In genomic region chr8:12851241-12851640, GRCm38 (mm10) we compare ENCODE assay signal across 19 mouse cellular contexts. TPM values are rescaled to one million over a fixed set of nuclear protein-coding genes. Genes with fewer than 3 reads are reported as not detected.
DNase-seq lines count a peak whose midpoint lies in the region; ATAC-seq and TF ChIP-seq lines count a peak whose summit lies in the region.
"Had no signal": no experiment of that assay in that cellular context is flagged by ENCODE, and none has a peak within 500 bp of the region (broad histone marks: within the 10 kb centered on the region; RNA-seq: fewer than 3 reads in every experiment).

No protein-coding gene starts in this region.

- peak; percentile 54 for DNase-seq in R1 (ENCODE audit: low read depth, low spot score)
- DNase-seq in stomach, postnatal 0 days (ENCODE audit: low spot score): no peak
- DNase-seq in B cell, adult 2 months: no peak
- DNase-seq in gastrocnemius, postnatal 10 days: no peak
- DNase-seq: adrenal gland, adult 8-10 months; adrenal gland, postnatal 14 days; adrenal gland, postnatal 36 days; cerebellum, adult 11-12 months; cerebellum, adult 2 months; cerebellum, adult 9-10 months; cerebellum, postnatal 10 days; cerebellum, postnatal 25 days; forebrain, postnatal 0 days had no signal

- WGBS in stomach, postnatal 0 days: 68% methylated on average over 10 of the region's 10 CpGs

- no peak for TF ChIP-seq EP300 in stomach, postnatal 0 days (optimal IDR thresholded peaks at IDR 0.05)

- H3K4me3 ChIP-seq in megakaryocyte, embryonic 14.5 days (replicated peaks): peak overlapping the region; percentile 62
- H3K4me3 ChIP-seq in stomach, postnatal 0 days (ENCODE audit: low read depth, low read length): no peak overlapping the region
- H3K4me3 ChIP-seq: embryonic facial prominence, embryonic 10.5 days; embryonic facial prominence, embryonic 12.5 days; forebrain, embryonic 13.5 days; forebrain, embryonic 15.5 days had no signal

- TF ChIP-seq CTCF in stomach, postnatal 0 days (IDR thresholded peaks at IDR 0.05; ENCODE audit: low read depth): no peak

- H3K9me3 ChIP-seq in megakaryocyte, embryonic 14.5 days: no peaks in the 10 kb centered on the region
- H3K9me3 ChIP-seq in stomach, postnatal 0 days (ENCODE audit: control insufficient read depth, low read length): no peaks in the 10 kb centered on the region
- H3K9me3 ChIP-seq: embryonic facial prominence, embryonic 10.5 days; embryonic facial prominence, embryonic 12.5 days; forebrain, embryonic 13.5 days; forebrain, embryonic 15.5 days had no signal

- peaks cover 54% of the 10 kb centered on the region for H3K36me3 ChIP-seq in megakaryocyte, embryonic 14.5 days (replicated peaks; ENCODE audit: low read length)
- peaks cover 11% of the 10 kb centered on the region for H3K36me3 ChIP-seq in stomach, postnatal 0 days (ENCODE audit: control insufficient read depth, insufficient read depth, low read length)

- no peak overlapping the region for H3K27ac ChIP-seq in stomach, postnatal 0 days (replicated peaks)
- H3K27ac ChIP-seq: embryonic facial prominence, embryonic 10.5 days; embryonic facial prominence, embryonic 12.5 days; forebrain, embryonic 13.5 days; forebrain, embryonic 15.5 days had no signal

- peaks cover 9% of the 10 kb centered on the region for H3K27me3 ChIP-seq in megakaryocyte, embryonic 14.5 days (replicated peaks)
- H3K27me3 ChIP-seq in stomach, postnatal 0 days (ENCODE audit: control insufficient read depth, insufficient read depth, low read length): no peaks in the 10 kb centered on the region
- H3K27me3 ChIP-seq: embryonic facial prominence, embryonic 12.5 days; forebrain, embryonic 13.5 days; forebrain, embryonic 15.5 days had no signal

- H3K9ac ChIP-seq in stomach, postnatal 0 days (ENCODE audit: low read length): no peak overlapping the region
- H3K9ac ChIP-seq: embryonic facial prominence, embryonic 12.5 days; forebrain, embryonic 13.5 days; forebrain, embryonic 15.5 days; forebrain, postnatal 0 days had no signal

- H3K4me2 ChIP-seq in stomach, postnatal 0 days (replicated peaks; ENCODE audit: low read depth): no peak overlapping the region
- H3K4me2 ChIP-seq: embryonic facial prominence, embryonic 12.5 days; forebrain, embryonic 13.5 days; forebrain, embryonic 15.5 days had no signal

- no peak for ATAC-seq in megakaryocyte, adult 5-6 weeks (ENCODE audit: poor library complexity, severe bottlenecking)
- ATAC-seq in stomach, postnatal 0 days (ENCODE audit: low FRiP score, low TSS enrichment): peak; percentile 38; the same call in 1 of the 2 replicates
- ATAC-seq: forebrain, embryonic 13.5 days; forebrain, embryonic 15.5 days; forebrain, postnatal 0 days had no signal

- H3K4me1 ChIP-seq in megakaryocyte, embryonic 14.5 days: peaks cover 72% of the 10 kb centered on the region
- H3K4me1 ChIP-seq in stomach, postnatal 0 days (replicated peaks; ENCODE audit: control insufficient read depth, insufficient read depth): no peaks in the 10 kb centered on the region
- H3K4me1 ChIP-seq: embryonic facial prominence, embryonic 10.5 days; embryonic facial prominence, embryonic 12.5 days; forebrain, embryonic 13.5 days; forebrain, embryonic 15.5 days had no signal

RNA-seq across cellular contexts. Expression of gene Mcf2l, which starts 22.4 kb away (rescaled TPM):
- polyA plus RNA-seq in megakaryocyte, embryonic 14.5 days (2012; ENCODE audit: insufficient read depth, low replicate concordance): 57.1 and 57.7 TPM in 2 replicates
- total RNA-seq in megakaryocyte, adult 5-6 weeks (2015): 7.2 and 10.1 TPM in 2 replicates
- 26.4 and 32.3 TPM in 2 replicates for total RNA-seq in megakaryocyte, adult 5-6 weeks (2017)
- polyA plus RNA-seq in stomach, postnatal 0 days (2015; fragmentation: Nextera tagmentation; extraction: Ambion mirVana): 9.6 TPM in 2 replicates
- total RNA-seq in gastrocnemius, postnatal 10 days (2021): 10 to 100 TPM; 28.4 to 30.9 TPM
